Mouse (Mus musculus) lung, embryonic 15.5 days (tissue): ENCODE results near the gene Wdr24. TPM values are rescaled to one million over a fixed set of nuclear protein-coding genes. Genes with fewer than 3 reads are reported as not detected.

ENCODE experiments used
- ATAC-seq: fragments of 200-750 bp; cut with Nextera tagmentation; 2 replicates; pipeline ENCODE4 v1.8.0; 2017; ENCODE audit warnings: moderate number of reproducible peaks, borderline replicate concordance; ENCODE audit not compliant: low FRiP score, low TSS enrichment; ENCODE audit errors: extremely low read depth
- H3K27ac ChIP-seq: fragments of 300-500 bp; sonication (generic); 2 replicates; pipeline ENCODE4 v1.5.1; 2015; ENCODE audit warnings: moderate library complexity, mild to moderate bottlenecking, inconsistent platforms
- H3K27me3 ChIP-seq: fragments of 300-500 bp; sonication (generic); 2 replicates; pipeline ENCODE4 v1.6.1; 2015; ENCODE audit warnings: inconsistent platforms
- H3K36me3 ChIP-seq: fragments of 300-500 bp; sonication (generic); 2 replicates; pipeline ENCODE4 v1.6.1; 2015; ENCODE audit warnings: inconsistent platforms
- H3K4me1 ChIP-seq: fragments of 300-500 bp; sonication (generic); 2 replicates; pipeline ENCODE4 v1.6.1; 2015; ENCODE audit warnings: inconsistent platforms
- H3K4me2 ChIP-seq: fragments of 300-500 bp; sonication (generic); 2 replicates; pipeline ENCODE4 v1.6.1; 2015; ENCODE audit warnings: inconsistent platforms, mild to moderate bottlenecking, moderate library complexity
- H3K4me3 ChIP-seq: fragments of 300-500 bp; sonication (generic); 2 replicates; pipeline ENCODE4 v1.5.1; 2015; ENCODE audit warnings: mild to moderate bottlenecking, inconsistent platforms
- H3K9ac ChIP-seq: fragments of 300-500 bp; sonication (generic); 2 replicates; pipeline ENCODE4 v1.6.1; 2015; ENCODE audit warnings: inconsistent platforms
- H3K9me3 ChIP-seq: fragments of 300-500 bp; sonication (generic); 2 replicates; pipeline ENCODE4 v1.6.1; 2016; ENCODE audit warnings: inconsistent platforms
- WGBS: fragments of 180-500 bp; shearing (Covaris S2); methylation state at CpG from one replicate; pipeline ENCODE4 v1.1.7; 2015; 5-methylcytosine and 5-hydroxymethylcytosine counted together
- microRNA-seq: library from miRNA; unstranded; fragments of <30 nt; microRNA quantifications from one replicate; pipeline ENCODE4, GENCODE M21; 2016
- polyA plus RNA-seq: library from polyadenylated mRNA; unstranded; fragments of >200 nt; fragmentation: Nextera tagmentation; extraction: Ambion mirVana; gene quantifications from 2 replicates; pipeline ENCODE4 v1.2.1, GENCODE M21; 2015

The Wdr24 gene
- polyA plus RNA-seq, 1 experiment from 2014 or later: 26.5 TPM

DNA sequence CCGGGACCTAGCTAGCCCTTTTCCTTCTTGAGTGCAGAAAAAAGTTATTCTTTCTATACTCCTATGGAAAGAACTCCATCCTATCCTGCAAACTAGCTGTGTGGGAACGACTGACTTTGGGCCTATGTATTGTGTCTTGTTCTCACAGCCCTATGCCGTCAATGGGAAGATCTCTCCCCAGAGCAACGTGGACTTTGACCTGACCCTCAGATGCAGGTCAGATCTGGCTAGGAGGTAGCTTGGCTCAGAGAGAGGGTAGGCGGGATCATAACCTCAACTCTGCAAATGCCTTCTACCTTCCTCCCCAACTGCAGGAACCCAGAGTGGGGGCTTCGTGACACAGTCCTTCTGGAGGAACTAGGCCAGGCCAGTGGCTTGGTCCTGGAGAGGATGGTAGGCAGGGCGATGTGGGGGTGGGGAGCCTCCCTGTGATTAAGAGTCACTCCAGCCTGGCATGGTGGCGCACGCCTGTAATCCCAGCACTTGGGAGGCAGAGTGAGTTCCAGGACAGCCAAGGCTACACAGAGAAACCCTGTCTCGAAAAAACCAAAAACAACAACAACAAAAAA is 53.0 kb downstream of the Wdr24 start:
- Histone ChIP-seq H3K9ac (peak overlapping the region; percentile 67; the same call in 1 of the 2 replicates), H3K4me2 (peak overlapping the region; percentile 85), H3K9me3 (no peaks in the 10 kb centered on the region), H3K4me1 (peaks cover 17% of the 10 kb centered on the region), H3K4me3 (peak overlapping the region; percentile 77), H3K36me3 (peaks cover 15% of the 10 kb centered on the region; the same call in 1 of the 2 replicates), H3K27me3 (no peaks in the 10 kb centered on the region), H3K27ac (no peak overlapping the region)
- ATAC-seq: no peak
- WGBS: 57% methylated on average over 10 of the region's 10 CpGs

DNA sequence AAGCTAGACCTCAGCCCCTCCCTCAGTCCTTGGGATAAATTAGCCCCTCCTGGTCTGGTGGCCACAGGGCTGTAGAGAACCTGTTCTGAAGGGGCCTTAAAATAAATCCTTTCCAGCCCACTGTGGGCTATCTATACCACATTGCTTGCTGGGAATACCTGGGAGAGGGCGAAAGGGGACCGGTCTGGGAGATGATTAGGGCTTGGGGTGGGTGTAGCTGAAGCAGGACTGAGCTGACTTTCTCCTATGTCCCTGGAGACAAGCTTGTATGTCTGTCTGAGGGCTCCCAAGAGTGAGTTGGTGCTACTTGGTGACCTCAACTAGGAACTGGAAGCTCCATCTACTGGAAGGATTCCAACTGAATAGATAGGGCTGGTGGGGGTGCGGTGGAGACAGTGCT is 53.6 kb downstream of the Wdr24 start:
- peaks cover 17% of the 10 kb centered on the region for H3K4me1 ChIP-seq
- no peak overlapping the region for H3K4me2 ChIP-seq
- H3K9me3 ChIP-seq: no peaks in the 10 kb centered on the region
- peaks cover 15% of the 10 kb centered on the region; the same call in 1 of the 2 replicates for H3K36me3 ChIP-seq
- H3K27me3 ChIP-seq: no peaks in the 10 kb centered on the region
- no peak overlapping the region for H3K4me3 ChIP-seq
- 88% methylated on average over 3 of the region's 3 CpGs for WGBS
- no peak overlapping the region for H3K9ac ChIP-seq
- H3K27ac ChIP-seq: no peak overlapping the region
- ATAC-seq: no peak

DNA sequence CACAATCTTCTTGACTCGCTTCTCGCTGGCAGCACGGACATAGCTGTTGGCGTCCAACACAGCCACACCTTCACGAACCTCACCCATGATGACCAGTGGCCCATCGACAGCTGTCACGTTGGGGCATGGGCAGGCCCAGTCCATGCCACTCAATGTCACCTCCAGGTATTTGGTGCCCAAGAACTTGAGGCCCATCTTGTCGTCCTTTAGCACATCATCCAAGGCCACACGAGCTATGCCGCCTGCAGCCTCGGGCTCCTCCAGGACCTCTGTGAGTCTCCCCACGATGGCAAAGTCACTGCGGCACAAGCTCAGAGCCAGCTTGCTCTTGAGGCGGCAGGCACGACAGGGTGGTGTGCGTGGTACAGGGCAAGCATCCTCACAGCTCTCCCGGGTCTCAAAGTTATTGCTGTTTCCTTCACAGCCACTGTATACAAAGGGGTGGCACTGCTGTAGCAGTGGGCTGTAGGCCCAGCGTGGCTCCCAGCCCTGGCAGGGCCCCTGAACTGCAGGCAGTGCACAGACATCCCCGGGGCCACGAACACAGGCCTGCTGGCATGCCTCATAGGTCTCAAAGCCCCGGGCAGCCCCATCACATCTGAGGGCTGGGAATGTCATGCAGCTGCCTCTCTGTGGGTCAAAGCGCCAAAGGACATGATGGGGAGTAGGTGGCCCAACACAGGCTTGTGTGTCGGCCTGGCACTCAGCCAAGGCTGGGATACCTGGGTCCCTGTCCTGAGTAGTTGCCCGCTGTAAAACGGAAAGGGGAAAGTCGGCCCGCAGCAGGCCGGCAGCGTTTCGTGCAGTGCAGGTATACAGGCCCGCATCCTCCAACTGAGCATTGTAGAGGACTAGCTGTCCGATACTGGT is 54.5 kb downstream of the Wdr24 start:
- Histone ChIP-seq H3K9ac (no peak overlapping the region), H3K9me3 (no peaks in the 10 kb centered on the region), H3K4me2 (no peak overlapping the region), H3K36me3 (peaks cover 19% of the 10 kb centered on the region; the same call in 1 of the 2 replicates), H3K27ac (no peak overlapping the region), H3K4me1 (peaks cover 17% of the 10 kb centered on the region), H3K27me3 (no peaks in the 10 kb centered on the region), H3K4me3 (no peak overlapping the region)
- 89% methylated on average over 32 of the region's 32 CpGs for WGBS
- no peak for ATAC-seq

Small RNA genes lying within 50 kb of the gene (microRNA-seq; reads per million reads assigned to microRNA genes)
- gene Mir3082: 1.1 reads per million
- gene Mir6966: not detected

Other genes starting within 250 kb of the Wdr24 start
- 25.7 and 26.7 TPM in 2 replicates for gene Lmf1, start 244.5 kb upstream of the Wdr24 start, polyA plus RNA-seq
- 2.3 and 3.0 TPM in 2 replicates for gene Gng13, start 106.5 kb upstream of the Wdr24 start, polyA plus RNA-seq
- 36.7 and 42.0 TPM in 2 replicates for gene Chtf18, start 96.2 kb upstream of the Wdr24 start, polyA plus RNA-seq
- 24.5 and 24.7 TPM in 2 replicates for gene Rpusd1, start 96.0 kb upstream of the Wdr24 start, polyA plus RNA-seq
- 0.44 and 0.71 TPM in 2 replicates for gene Mslnl, start 87.6 kb upstream of the Wdr24 start, polyA plus RNA-seq
- 15.8 and 24.2 TPM in 2 replicates for gene Msln, start 69.2 kb upstream of the Wdr24 start, polyA plus RNA-seq
- gene Narfl, start 49.9 kb upstream of the Wdr24 start, polyA plus RNA-seq: 25.8 and 30.2 TPM in 2 replicates
- gene Haghl, start 38.0 kb upstream of the Wdr24 start, polyA plus RNA-seq: 58.3 and 59.9 TPM in 2 replicates
- gene Ccdc78, start 37.0 kb upstream of the Wdr24 start, polyA plus RNA-seq: 0.70 and 0.76 TPM in 2 replicates
- 105 and 109 TPM in 2 replicates for gene Fam173a, start 30.7 kb upstream of the Wdr24 start, polyA plus RNA-seq
- gene AC134908.4, start 28.0 kb upstream of the Wdr24 start, polyA plus RNA-seq: 0.49 TPM in 1 of 2 replicates, not detected in the other
- gene Metrn, start 26.5 kb upstream of the Wdr24 start, polyA plus RNA-seq: 56.9 and 59.8 TPM in 2 replicates
- 0.88 and 1.6 TPM in 2 replicates for gene Fbxl16, start 14.5 kb upstream of the Wdr24 start, polyA plus RNA-seq
- 50.7 and 51.5 TPM in 2 replicates for gene Jmjd8, start 5.2 kb downstream of the Wdr24 start, polyA plus RNA-seq
- gene Stub1, start 9.8 kb downstream of the Wdr24 start, polyA plus RNA-seq: 349 and 363 TPM in 2 replicates
- 0.82 and 1.2 TPM in 2 replicates for gene Rhbdl1, start 13.7 kb downstream of the Wdr24 start, polyA plus RNA-seq
- gene Gm20683, start 18.1 kb downstream of the Wdr24 start, polyA plus RNA-seq: 2.2 and 2.5 TPM in 2 replicates
- 20.1 and 20.6 TPM in 2 replicates for gene Rhot2, start 21.2 kb downstream of the Wdr24 start, polyA plus RNA-seq
- gene Wdr90, start 37.9 kb downstream of the Wdr24 start, polyA plus RNA-seq: 32.2 and 32.8 TPM in 2 replicates
- 18.1 and 21.7 TPM in 2 replicates for gene Mcrip2, start 45.1 kb downstream of the Wdr24 start, polyA plus RNA-seq
- 51.4 and 53.5 TPM in 2 replicates for gene Mettl26, start 51.4 kb downstream of the Wdr24 start, polyA plus RNA-seq
- gene Wfikkn1, start 57.2 kb downstream of the Wdr24 start, polyA plus RNA-seq: 0.35 and 0.40 TPM in 2 replicates
- 25.6 and 27.4 TPM in 2 replicates for gene Rab40c, start 96.1 kb downstream of the Wdr24 start, polyA plus RNA-seq
- 62.7 and 65.0 TPM in 2 replicates for gene Pigq, start 121.3 kb downstream of the Wdr24 start, polyA plus RNA-seq
- gene Nhlrc4, start 121.3 kb downstream of the Wdr24 start, polyA plus RNA-seq: 0.51 TPM in 1 of 2 replicates, not detected in the other
- 0.09 TPM in 1 of 2 replicates, not detected in the other for gene A930017K11Rik, start 128.9 kb downstream of the Wdr24 start, polyA plus RNA-seq
- 20.8 and 21.9 TPM in 2 replicates for gene Capn15, start 162.2 kb downstream of the Wdr24 start, polyA plus RNA-seq
- 12.3 and 13.5 TPM in 2 replicates for gene Rab11fip3, start 245.9 kb downstream of the Wdr24 start, polyA plus RNA-seq